Mouse (Mus musculus) inflammation-experienced regulatory T-cells, adult 6 months (primary cell): ENCODE measurements at regions not wholly inside any gene's neighbourhood (a gene's known extent, or its start where the extent isn't known, plus 50 kb on each side); places are given as distances from the start of the nearest gene placed in this dataset.

Source experiments
- ATAC-seq: one replicate; pipeline ENCODE4 v1.8.0; 2017

- no peak for ATAC-seq
Measured at GRCm38 (mm10) chr12:79907583-79907982, 205.2 kb downstream of the Zfp36l1 start.

- ATAC-seq, result no peak
Measured at GRCm38 (mm10) chr12:79906738-79907365, 206.0 kb downstream of the Zfp36l1 start.

GRCm38 (mm10) chr12:79905828-79906737, 206.7 kb downstream of the Zfp36l1 start:
- no peak for ATAC-seq

- no peak for ATAC-seq
Measured at GRCm38 (mm10) chr12:79904913-79905549, 207.8 kb downstream of the Zfp36l1 start.

GRCm38 (mm10) chr12:79902761-79903160, 210.1 kb downstream of the Zfp36l1 start:
- no peak for ATAC-seq

GRCm38 (mm10) chr12:79902163-79902562, 210.7 kb downstream of the Zfp36l1 start:
- ATAC-seq, result no peak

- no peak for ATAC-seq
Measured at GRCm38 (mm10) chr12:79898198-79898930, 214.4 kb downstream of the Zfp36l1 start.

- no peak for ATAC-seq
Measured at GRCm38 (mm10) chr12:79895975-79896374, 216.8 kb downstream of the Zfp36l1 start.

GRCm38 (mm10) chr12:79895324-79895723, 217.5 kb downstream of the Zfp36l1 start:
- ATAC-seq, result no peak

- no peak for ATAC-seq
Measured at GRCm38 (mm10) chr12:79892871-79893270, 219.9 kb downstream of the Zfp36l1 start.

- no peak for ATAC-seq
Measured at GRCm38 (mm10) chr12:79891942-79892341, 220.9 kb downstream of the Zfp36l1 start.

GRCm38 (mm10) chr12:79890887-79891286, 221.9 kb downstream of the Zfp36l1 start:
- no peak for ATAC-seq

- no peak for ATAC-seq
Measured at GRCm38 (mm10) chr12:79890291-79890690, 222.5 kb downstream of the Zfp36l1 start.

- ATAC-seq, result no peak
Measured at GRCm38 (mm10) chr12:79888812-79889211, 224.0 kb downstream of the Zfp36l1 start.

GRCm38 (mm10) chr12:79888086-79888485, 224.7 kb downstream of the Zfp36l1 start:
- no peak for ATAC-seq

GRCm38 (mm10) chr12:79887225-79887886, 225.5 kb downstream of the Zfp36l1 start:
- no peak for ATAC-seq

- no peak for ATAC-seq
Measured at GRCm38 (mm10) chr12:79886494-79886893, 226.3 kb downstream of the Zfp36l1 start.

- ATAC-seq, result no peak
Measured at GRCm38 (mm10) chr12:79885286-79885685, 227.5 kb downstream of the Zfp36l1 start.

- no peak for ATAC-seq
Measured at GRCm38 (mm10) chr12:79883651-79884050, 229.2 kb downstream of the Zfp36l1 start.

GRCm38 (mm10) chr12:79880751-79881261, 232.0 kb downstream of the Zfp36l1 start:
- ATAC-seq, result no peak

- no peak for ATAC-seq
Measured at GRCm38 (mm10) chr12:79880346-79880745, 232.5 kb downstream of the Zfp36l1 start.

GRCm38 (mm10) chr12:79879918-79880273, 232.9 kb downstream of the Zfp36l1 start:
- no peak for ATAC-seq
